ENCODE assay signal across 10 mouse cellular contexts in the genomic region with DNA sequence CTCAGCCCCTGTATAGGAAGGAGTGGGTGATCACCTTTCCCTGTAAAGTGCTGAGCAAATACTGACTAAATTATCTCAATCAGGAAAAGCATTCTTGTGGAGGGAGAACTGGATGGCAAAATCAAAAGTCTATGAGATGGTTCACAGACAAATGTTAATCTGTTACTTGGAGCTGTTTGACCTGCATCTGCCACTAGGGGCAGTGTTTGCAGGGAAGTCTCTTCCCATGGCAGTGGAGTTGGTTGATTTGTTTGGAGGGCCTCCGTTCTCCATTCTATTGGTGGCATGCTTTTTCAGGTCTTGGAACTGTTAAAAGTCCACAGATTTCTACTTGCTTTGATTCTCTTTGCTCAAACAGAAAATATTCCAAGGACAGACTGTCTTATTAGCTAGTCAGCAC.
DNase-seq lines count a peak whose midpoint lies in the region; ATAC-seq and TF ChIP-seq lines count a peak whose summit lies in the region.
"Had no signal": no experiment of that assay in that cellular context is flagged by ENCODE, and none has a peak within 500 bp of the region (broad histone marks: within the 10 kb centered on the region; RNA-seq: fewer than 3 reads in every experiment).

No protein-coding gene starts in this region.

- H3K36me3 ChIP-seq in hindbrain, postnatal 0 days (ENCODE audit: insufficient read depth, low read length): no peaks in the 10 kb centered on the region
- no peaks in the 10 kb centered on the region for H3K36me3 ChIP-seq in hindbrain, embryonic 12.5 days
- no peaks in the 10 kb centered on the region for H3K36me3 ChIP-seq in midbrain, embryonic 10.5 days
- H3K36me3 ChIP-seq in midbrain, embryonic 15.5 days (replicated peaks): no peaks in the 10 kb centered on the region
- no peaks in the 10 kb centered on the region for H3K36me3 ChIP-seq in liver, postnatal 0 days (replicated peaks; ENCODE audit: insufficient read depth, low read length)
- H3K36me3 ChIP-seq: kidney, embryonic 15.5 days had no signal

- no peaks in the 10 kb centered on the region for H3K4me1 ChIP-seq in hindbrain, postnatal 0 days (ENCODE audit: insufficient read depth, low read length)
- H3K4me1 ChIP-seq in hindbrain, embryonic 12.5 days: no peaks in the 10 kb centered on the region
- no peaks in the 10 kb centered on the region for H3K4me1 ChIP-seq in midbrain, embryonic 10.5 days
- H3K4me1 ChIP-seq in midbrain, embryonic 15.5 days: no peaks in the 10 kb centered on the region
- H3K4me1 ChIP-seq in liver, postnatal 0 days (ENCODE audit: insufficient read depth): no peaks in the 10 kb centered on the region
- H3K4me1 ChIP-seq: kidney, embryonic 15.5 days had no signal

- H3K4me3 ChIP-seq in hindbrain, postnatal 0 days (ENCODE audit: low read length): no peak overlapping the region
- no peak overlapping the region for H3K4me3 ChIP-seq in hindbrain, embryonic 12.5 days
- no peak overlapping the region for H3K4me3 ChIP-seq in midbrain, embryonic 10.5 days
- H3K4me3 ChIP-seq in midbrain, embryonic 15.5 days: no peak overlapping the region
- H3K4me3 ChIP-seq in liver, postnatal 0 days (ENCODE audit: low read depth, low read length): no peak overlapping the region
- H3K4me3 ChIP-seq: kidney, embryonic 15.5 days had no signal

- H3K4me2 ChIP-seq in hindbrain, postnatal 0 days (ENCODE audit: low read depth, low read length): no peak overlapping the region
- no peak overlapping the region for H3K4me2 ChIP-seq in hindbrain, embryonic 12.5 days (replicated peaks)
- H3K4me2 ChIP-seq in midbrain, embryonic 15.5 days: no peak overlapping the region
- H3K4me2 ChIP-seq in liver, postnatal 0 days (ENCODE audit: low read depth, low read length): no peak overlapping the region
- H3K4me2 ChIP-seq: kidney, embryonic 15.5 days had no signal

- DNase-seq in hindbrain, postnatal 0 days (ENCODE audit: low spot score): peak; percentile 44
- peak; percentile 21 for DNase-seq in midbrain, embryonic 10.5 days (ENCODE audit: low spot score)
- DNase-seq in ZHBTc4 (ENCODE audit: low read depth, low spot score): peak; percentile 63
- no peak for DNase-seq in liver, postnatal 0 days
- DNase-seq: gastrocnemius, postnatal 25 days; lung, adult 18-20 months had no signal

- no peak for TF ChIP-seq EP300 in liver, postnatal 0 days (IDR thresholded peaks at IDR 0.05; ENCODE audit: low read depth)

- WGBS in hindbrain, postnatal 0 days: 77% methylated on average over 1 of the region's 1 CpGs
- 89% methylated on average over 1 of the region's 1 CpGs for WGBS in hindbrain, embryonic 12.5 days
- WGBS in midbrain, embryonic 10.5 days: 68% methylated on average over 1 of the region's 1 CpGs
- WGBS in midbrain, embryonic 15.5 days: 81% methylated on average over 1 of the region's 1 CpGs
- 63% methylated on average over 1 of the region's 1 CpGs for WGBS in liver, postnatal 0 days (ENCODE audit: insufficient replicate concordance)

- no peak overlapping the region for H3K27ac ChIP-seq in hindbrain, postnatal 0 days
- H3K27ac ChIP-seq in hindbrain, embryonic 12.5 days: no peak overlapping the region
- no peak overlapping the region for H3K27ac ChIP-seq in midbrain, embryonic 10.5 days (replicated peaks)
- no peak overlapping the region for H3K27ac ChIP-seq in midbrain, embryonic 15.5 days
- no peak overlapping the region for H3K27ac ChIP-seq in liver, postnatal 0 days (ENCODE audit: low read depth)
- H3K27ac ChIP-seq: kidney, embryonic 15.5 days had no signal

- no peak overlapping the region for H3K9ac ChIP-seq in hindbrain, postnatal 0 days (replicated peaks; ENCODE audit: low read length)
- H3K9ac ChIP-seq in hindbrain, embryonic 12.5 days: no peak overlapping the region
- no peak overlapping the region for H3K9ac ChIP-seq in midbrain, embryonic 15.5 days
- no peak overlapping the region for H3K9ac ChIP-seq in liver, postnatal 0 days (replicated peaks)
- H3K9ac ChIP-seq: kidney, embryonic 15.5 days had no signal

- H3K27me3 ChIP-seq in hindbrain, postnatal 0 days (ENCODE audit: insufficient read depth, low read length): no peaks in the 10 kb centered on the region
- no peaks in the 10 kb centered on the region for H3K27me3 ChIP-seq in hindbrain, embryonic 12.5 days
- H3K27me3 ChIP-seq in midbrain, embryonic 10.5 days (ENCODE audit: low read depth, poor library complexity, severe bottlenecking): no peaks in the 10 kb centered on the region
- no peaks in the 10 kb centered on the region for H3K27me3 ChIP-seq in midbrain, embryonic 15.5 days (replicated peaks)
- H3K27me3 ChIP-seq in liver, postnatal 0 days (ENCODE audit: insufficient read depth, low read length): no peaks in the 10 kb centered on the region
- H3K27me3 ChIP-seq: kidney, embryonic 15.5 days had no signal

- H3K9me3 ChIP-seq in hindbrain, postnatal 0 days (ENCODE audit: low read length): no peaks in the 10 kb centered on the region
- H3K9me3 ChIP-seq in hindbrain, embryonic 12.5 days (replicated peaks): no peaks in the 10 kb centered on the region
- no peaks in the 10 kb centered on the region for H3K9me3 ChIP-seq in midbrain, embryonic 10.5 days (replicated peaks)
- H3K9me3 ChIP-seq in midbrain, embryonic 15.5 days: no peaks in the 10 kb centered on the region
- H3K9me3 ChIP-seq in liver, postnatal 0 days (ENCODE audit: low read length): no peaks in the 10 kb centered on the region
- H3K9me3 ChIP-seq: kidney, embryonic 15.5 days had no signal

- no peak for ATAC-seq in hindbrain, postnatal 0 days
- ATAC-seq in hindbrain, embryonic 12.5 days (ENCODE audit: low FRiP score): no peak
- ATAC-seq in midbrain, embryonic 15.5 days (replicated peaks): no peak
- ATAC-seq in liver, postnatal 0 days: no peak
- no peak for ATAC-seq in frontal cortex, adult (ENCODE audit: low TSS enrichment)

- peak; percentile 66 for TF ChIP-seq CTCF in hindbrain, postnatal 0 days (IDR thresholded peaks at IDR 0.05; ENCODE audit: low read depth)
- peak; percentile 59 for TF ChIP-seq CTCF in liver, postnatal 0 days (IDR thresholded peaks at IDR 0.05; ENCODE audit: low read depth)
